In genomic region chr4:103214498-103214924, GRCm38 (mm10) we compare ENCODE assay signal across 7 mouse cellular contexts. TPM values are rescaled to one million over a fixed set of nuclear protein-coding genes. Genes with fewer than 3 reads are reported as not detected.
DNase-seq lines count a peak whose midpoint lies in the region; ATAC-seq lines count a peak whose summit lies in the region.

No protein-coding gene starts in this region.

- DNase-seq in adipocyte (ENCODE audit: low spot score), result peak; percentile 32
- DNase-seq in embryo, embryonic 11.5 days (ENCODE audit: low read depth, low spot score), result peak; percentile 36
- peak; percentile 61 to 65 for DNase-seq in gastrocnemius, postnatal 36 days
- DNase-seq in limb, embryonic 10.5 days (ENCODE audit: low spot score), result peak; percentile 83
- peak; percentile 95 for DNase-seq in midbrain, embryonic 11.5 days (ENCODE audit: low spot score, missing footprints)
- DNase-seq in right cerebral cortex, postnatal 4 days, result peak; percentile 73

- no peaks in the 10 kb centered on the region for H3K9me3 ChIP-seq in intestine, embryonic 16.5 days (ENCODE audit: control insufficient read depth, low read length)
- no peaks in the 10 kb centered on the region for H3K9me3 ChIP-seq in limb, embryonic 10.5 days (replicated peaks)
- H3K9me3 ChIP-seq in midbrain, embryonic 11.5 days (ENCODE audit: control insufficient read depth, low read length), result no peaks in the 10 kb centered on the region

- peak overlapping the region; percentile 99 for H3K9ac ChIP-seq in intestine, embryonic 16.5 days (ENCODE audit: low read depth, low read length)
- H3K9ac ChIP-seq in midbrain, embryonic 11.5 days (ENCODE audit: low read length), result peak overlapping the region; percentile 98

- H3K27me3 ChIP-seq in intestine, embryonic 16.5 days (replicated peaks; ENCODE audit: control insufficient read depth, insufficient read depth, low read length), result no peaks in the 10 kb centered on the region
- no peaks in the 10 kb centered on the region for H3K27me3 ChIP-seq in limb, embryonic 10.5 days (ENCODE audit: low read depth, poor library complexity, severe bottlenecking)
- no peaks in the 10 kb centered on the region for H3K27me3 ChIP-seq in midbrain, embryonic 11.5 days (ENCODE audit: control insufficient read depth, insufficient read depth, low read length)

- peak; percentile 82 for ATAC-seq in intestine, embryonic 16.5 days
- peak; percentile 83 for ATAC-seq in midbrain, embryonic 11.5 days (ENCODE audit: low FRiP score)

- H3K4me2 ChIP-seq in intestine, embryonic 16.5 days (ENCODE audit: low read depth, low read length), result peak overlapping the region; percentile 79
- H3K4me2 ChIP-seq in midbrain, embryonic 11.5 days, result peak overlapping the region; percentile 73

- peaks cover 7% of the 10 kb centered on the region for H3K4me1 ChIP-seq in intestine, embryonic 16.5 days (ENCODE audit: control insufficient read depth, insufficient read depth, low read length)
- H3K4me1 ChIP-seq in limb, embryonic 10.5 days, result peaks cover 41% of the 10 kb centered on the region
- peaks cover 3% of the 10 kb centered on the region for H3K4me1 ChIP-seq in midbrain, embryonic 11.5 days (ENCODE audit: control insufficient read depth, insufficient read depth, low read length)

- WGBS in intestine, embryonic 16.5 days, result 0% methylated on average over 48 of the region's 48 CpGs
- WGBS in limb, embryonic 10.5 days, result under 1% methylated on average over 48 of the region's 48 CpGs
- under 1% methylated on average over 48 of the region's 48 CpGs for WGBS in midbrain, embryonic 11.5 days

- no peaks in the 10 kb centered on the region for H3K36me3 ChIP-seq in intestine, embryonic 16.5 days (ENCODE audit: control insufficient read depth, insufficient read depth, low read length)
- H3K36me3 ChIP-seq in limb, embryonic 10.5 days, result peaks cover 26% of the 10 kb centered on the region
- no peaks in the 10 kb centered on the region; the same call in 1 of the 2 replicates for H3K36me3 ChIP-seq in midbrain, embryonic 11.5 days (ENCODE audit: control insufficient read depth, insufficient read depth, low read length)

- intact Hi-C loops in gastrocnemius, postnatal 36 days (cut with DNase I), result no loop called here

- peak overlapping the region; percentile 96 for H3K27ac ChIP-seq in intestine, embryonic 16.5 days (ENCODE audit: low read length)
- peak overlapping the region; percentile 100 for H3K27ac ChIP-seq in limb, embryonic 10.5 days
- H3K27ac ChIP-seq in midbrain, embryonic 11.5 days (ENCODE audit: low read depth, low read length), result peak overlapping the region; percentile 93

- H3K4me3 ChIP-seq in intestine, embryonic 16.5 days (ENCODE audit: low read length), result peak overlapping the region; percentile 96
- peak overlapping the region; percentile 95 for H3K4me3 ChIP-seq in limb, embryonic 10.5 days
- H3K4me3 ChIP-seq in midbrain, embryonic 11.5 days (ENCODE audit: low read depth, low read length), result peak overlapping the region; percentile 89

RNA-seq across cellular contexts. Expression of gene Slc35d1, which starts 0.5 kb away (rescaled TPM):
- total RNA-seq in gastrocnemius, postnatal 36 days (2021), result 1 to 10 TPM; 4.4 to 4.7 TPM
- polyA plus RNA-seq in intestine, embryonic 16.5 days (2015; fragmentation: Nextera tagmentation; extraction: Ambion mirVana), result 5.4 and 5.6 TPM in 2 replicates
- 10.4 and 10.5 TPM in 2 replicates for polyA plus RNA-seq in limb, embryonic 10.5 days (2016; fragmentation: Nextera tagmentation; extraction: Ambion mirVana)
- 8.6 and 9.8 TPM in 2 replicates for polyA plus RNA-seq in midbrain, embryonic 11.5 days (2014; fragmentation: Nextera tagmentation; extraction: Ambion mirVana)

Comparison
In these comparisons a context has a peak if more than half of its experiments do, and no peak if none do; other contexts are left out.
1. Peak in every context shown above with its lines: DNase-seq, ATAC-seq, H3K4me3 ChIP-seq and H3K27ac ChIP-seq.
2. DNase-seq: peak in every context shown above with its lines; median percentile 95 in midbrain, embryonic 11.5 days; 83 in limb, embryonic 10.5 days; 73 in right cerebral cortex, postnatal 4 days; 63 in gastrocnemius, postnatal 36 days; 36 in embryo, embryonic 11.5 days; 32 in adipocyte.